Mouse (Mus musculus) heart, postnatal 0 days (tissue): ENCODE measurements around the gene Prr36. TPM values are rescaled to one million over a fixed set of nuclear protein-coding genes. Genes with fewer than 3 reads are reported as not detected.
A peak's percentile ranks its signal among the peaks of the same experiment; 100 is the strongest.

ENCODE experiments used
- ATAC-seq: fragments of 200-750 bp; cut with Nextera tagmentation; 2 replicates; pipeline ENCODE4 v1.8.0; 2017; ENCODE audit warnings: low read depth, moderate number of reproducible peaks, moderate library complexity; ENCODE audit not compliant: insufficient read depth
- DNase-seq: peaks from one replicate; pipeline ENCODE4 v3.0.0-alpha.2; 2016; ENCODE audit warnings: low spot score
- H3K27ac ChIP-seq: fragments of 300-500 bp; sonication (generic); 2 replicates; pipeline ENCODE4 v1.5.1; 2014; ENCODE audit warnings: low read depth, mild to moderate bottlenecking
- H3K27me3 ChIP-seq: fragments of 300-500 bp; sonication (generic); 2 replicates; pipeline ENCODE4 v1.6.1; 2014; ENCODE audit warnings: low read length, mixed read lengths; ENCODE audit not compliant: control insufficient read depth, insufficient read depth
- H3K36me3 ChIP-seq: fragments of 300-500 bp; sonication (generic); replicated peaks from 2 replicates; pipeline ENCODE4 v1.6.1; 2014; ENCODE audit warnings: low read length, mixed read lengths; ENCODE audit not compliant: control insufficient read depth, insufficient read depth
- H3K4me1 ChIP-seq: fragments of 300-500 bp; sonication (generic); 2 replicates; pipeline ENCODE4 v1.6.1; 2014; ENCODE audit warnings: antibody characterized with exemption; ENCODE audit not compliant: control insufficient read depth, insufficient read depth
- H3K4me2 ChIP-seq: fragments of 300-500 bp; sonication (generic); 2 replicates; pipeline ENCODE4 v1.6.1; 2014; ENCODE audit warnings: low read depth, mild to moderate bottlenecking, low read length, moderate library complexity
- H3K4me3 ChIP-seq: fragments of 300-500 bp; sonication (generic); 2 replicates; pipeline ENCODE4 v1.5.1; 2014; ENCODE audit warnings: low read depth, low read length
- H3K9ac ChIP-seq: fragments of 300-500 bp; sonication (generic); replicated peaks from 2 replicates; pipeline ENCODE4 v1.6.1; 2014; ENCODE audit warnings: low read depth, low read length, mixed read lengths
- H3K9me3 ChIP-seq: fragments of 300-500 bp; sonication (generic); replicated peaks from 2 replicates; pipeline ENCODE4 v1.6.1; 2016; ENCODE audit warnings: low read length; ENCODE audit not compliant: control insufficient read depth
- CTCF ChIP-seq: IDR thresholded peaks from 2 replicates; pipeline ENCODE4 v1.5.1; 2016; ENCODE audit warnings: antibody characterized with exemption, control low read depth, low read depth
- EP300 ChIP-seq: IDR thresholded peaks from 2 replicates; pipeline ENCODE4 v1.6.1; 2016; ENCODE audit warnings: antibody characterized with exemption, low read depth
- WGBS: fragments of 180-500 bp; shearing (Covaris S2); extraction: QIAGEN DNeasy Blood & Tissue Kit; methylation state at CpG from one replicate; pipeline ENCODE4 v1.1.7; 2014; 5-methylcytosine and 5-hydroxymethylcytosine counted together
- polyA plus RNA-seq: library from polyadenylated mRNA; unstranded; fragments of >200 nt; fragmentation: Nextera tagmentation; extraction: Ambion mirVana; gene quantifications from 2 replicates; pipeline ENCODE4 v1.2.1, GENCODE M21; 2015
- total RNA-seq: library from RNA; depleted of rRNA; stranded (reverse); fragments of >200 nt; gene quantifications from 2 replicates; pipeline ENCODE4 v1.2.3, GENCODE M21; 2014; ENCODE audit warnings: low replicate concordance

Prr36 gene
- total and polyA plus RNA-seq, 2 experiments from 2014 or later = 0.04 TPM; not detected in 1

DNA sequence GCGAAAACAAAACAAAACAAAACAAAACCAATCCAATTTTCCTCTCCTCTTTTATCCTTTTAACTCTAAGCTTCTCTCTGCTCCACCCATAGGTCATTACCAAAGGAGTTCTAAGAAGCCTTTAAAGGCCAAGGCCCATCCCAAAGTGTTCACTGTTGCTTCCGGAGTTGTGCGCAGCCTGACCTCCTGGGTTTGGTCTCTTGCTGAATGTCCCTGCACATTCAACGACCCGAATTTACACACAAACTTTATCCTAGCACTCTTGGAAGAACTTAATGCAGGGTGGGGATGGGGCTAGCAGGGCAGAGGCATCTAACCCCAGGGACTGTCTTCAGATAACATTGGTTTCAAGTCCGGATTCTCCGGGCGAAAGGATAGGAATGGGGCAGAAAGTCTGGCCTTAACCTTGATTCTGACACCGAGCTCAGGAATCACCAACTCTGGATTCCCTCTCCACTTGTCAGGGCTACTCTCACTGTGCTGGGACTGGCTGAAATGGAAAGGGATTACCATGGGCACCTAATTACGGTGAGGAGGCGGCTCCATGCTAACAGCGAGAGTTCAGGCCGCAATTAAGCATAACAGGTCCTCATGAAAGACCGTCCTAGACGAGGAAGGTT lies 20.7 kb upstream of the Prr36 start:
- Histone ChIP-seq H3K27ac (peak overlapping the region; percentile 97), H3K27me3 (no peaks in the 10 kb centered on the region), H3K4me1 (peaks cover 22% of the 10 kb centered on the region), H3K4me2 (peak overlapping the region; percentile 79), H3K4me3 (peak overlapping the region; percentile 92), H3K36me3 (peaks cover 12% of the 10 kb centered on the region), H3K9ac (peak overlapping the region; percentile 76), H3K9me3 (no peaks in the 10 kb centered on the region)
- DNase-seq = peak; percentile 14
- TF ChIP-seq CTCF (no peak), EP300 (no peak)
- 16% methylated on average over 15 of the region's 15 CpGs for WGBS
- ATAC-seq = no peak

GRCm38 (mm10) chr8:4230612-4231351 lies 13.5 kb upstream of the Prr36 start:
- no peaks in the 10 kb centered on the region for H3K9me3 ChIP-seq
- TF ChIP-seq CTCF (no peak), EP300 (no peak)
- H3K4me1 ChIP-seq = 0 out of 2 replicates have a peak, but pooled peaks cover 5% of the 10 kb centered on the region
- ATAC-seq = no peak
- no peak overlapping the region for H3K4me2 ChIP-seq
- H3K36me3 ChIP-seq = no peaks in the 10 kb centered on the region
- H3K9ac ChIP-seq = no peak overlapping the region
- H3K27ac ChIP-seq = no peak overlapping the region
- 46% methylated on average over 10 of the region's 10 CpGs for WGBS
- H3K27me3 ChIP-seq = peaks cover 29% of the 10 kb centered on the region
- DNase-seq = no peak
- no peak overlapping the region for H3K4me3 ChIP-seq

- 0 out of 2 replicates have a peak, but pooled peaks cover 5% of the 10 kb centered on the region for H3K4me1 ChIP-seq
- no peak overlapping the region for H3K4me2 ChIP-seq
- TF ChIP-seq EP300 (no peak), CTCF (no peak)
- DNase-seq (no peak), ATAC-seq (no peak)
- 59% methylated on average over 5 of the region's 5 CpGs for WGBS
- no peak overlapping the region for H3K4me3 ChIP-seq
- H3K36me3 ChIP-seq = no peaks in the 10 kb centered on the region
- no peaks in the 10 kb centered on the region for H3K9me3 ChIP-seq
- H3K27me3 ChIP-seq = peaks cover 29% of the 10 kb centered on the region
- no peak overlapping the region for H3K27ac ChIP-seq
- no peak overlapping the region for H3K9ac ChIP-seq
These were observed 12.5 kb upstream of the Prr36 start for GRCm38 (mm10) chr8:4229784-4230183.

- H3K4me3 ChIP-seq = no peak overlapping the region
These were observed 10.7 kb upstream of the Prr36 start for GRCm38 (mm10) chr8:4227919-4228318.

GRCm38 (mm10) chr8:4226739-4227347 lies 9.6 kb upstream of the Prr36 start, which contains the start of gene Lrrc8e:
Lrrc8e (plus strand) TSS chr8:4226827.
- H3K4me2 ChIP-seq = peak within 1 kb of the TSS; percentile 45
- TF ChIP-seq EP300 (no peak), CTCF (no peak)
- 0 out of 2 replicates have a peak, but pooled peaks cover 5% of the 10 kb centered on the region for H3K4me1 ChIP-seq
- no peak within 1 kb of the TSS for H3K27ac ChIP-seq
- H3K36me3 ChIP-seq = no peaks in the 10 kb centered on the region
- peak within 1 kb of the TSS; percentile 19; the same call in 1 of the 2 replicates for H3K4me3 ChIP-seq
- peaks cover 29% of the 10 kb centered on the region for H3K27me3 ChIP-seq
- no peaks in the 10 kb centered on the region for H3K9me3 ChIP-seq
- no peak within 1 kb of the TSS for H3K9ac ChIP-seq
- DNase-seq = no peak
- no peak for ATAC-seq
- 6% methylated on average over 33 of the region's 33 CpGs for WGBS

More at GRCm38 (mm10) chr8:4227919-4228318, 10.7 kb upstream of the Prr36 start:
- Histone ChIP-seq H3K9me3 (no peaks in the 10 kb centered on the region), H3K4me1 (0 out of 2 replicates have a peak, but pooled peaks cover 5% of the 10 kb centered on the region), H3K4me2 (no peak overlapping the region), H3K9ac (no peak overlapping the region), H3K27ac (no peak overlapping the region), H3K27me3 (peaks cover 29% of the 10 kb centered on the region), H3K36me3 (no peaks in the 10 kb centered on the region)
- no peak for ATAC-seq
- no peak for TF ChIP-seq CTCF
- TF ChIP-seq EP300 = no peak
- DNase-seq = no peak
- 89% methylated on average over 4 of the region's 4 CpGs for WGBS
